Mouse (Mus musculus) kidney, adult 2 months (tissue): Measurements from ENCODE around the gene Tbc1d9b.

Experiments used
- CTCF ChIP-seq: fragments of 200-500 bp; conservative IDR thresholded peaks from 2 replicates; pipeline ENCODE4 v1.5.1; 2011; ENCODE audit warnings: low read depth, mild to moderate bottlenecking, control low read depth, low read length, moderate library complexity, mixed read lengths; ENCODE audit not compliant: insufficient read depth, insufficient read length
- POLR2A ChIP-seq: fragments of 200-500 bp; IDR thresholded peaks from one replicate; pipeline ENCODE4 v1.6.1; 2011; ENCODE audit warnings: low read depth, low read length, control low read depth

GRCm38 (mm10) chr11:50194793-50195192, 63.6 kb downstream of the Tbc1d9b start:
- no peak for TF ChIP-seq CTCF
- no peak for TF ChIP-seq POLR2A
